Mouse (Mus musculus): ENCODE results near the gene Trim25. TPM values are rescaled to one million over a fixed set of nuclear protein-coding genes. Genes with fewer than 3 reads are reported as not detected.

The Trim25 gene
- 1 to 10 TPM; 7.7 to 8.5 TPM for total RNA-seq (2021)
- long read RNA-seq, experiment 1, partial matches to known transcripts: 0 of 2 reads
- long read RNA-seq, experiment 1, other reads (novel, unspliced or antisense): 2 of 2 reads
- long read RNA-seq, experiment 2: 0 reads

- peak; percentile 91 for DNase-seq
- intact Hi-C loops (cut with DNase I): no loop called here
Measured at GRCm38 (mm10) chr11:88998974-88999722, at the start of gene Trim25. Gene Trim25 (plus strand): TSS chr11:88999376.

DNA sequence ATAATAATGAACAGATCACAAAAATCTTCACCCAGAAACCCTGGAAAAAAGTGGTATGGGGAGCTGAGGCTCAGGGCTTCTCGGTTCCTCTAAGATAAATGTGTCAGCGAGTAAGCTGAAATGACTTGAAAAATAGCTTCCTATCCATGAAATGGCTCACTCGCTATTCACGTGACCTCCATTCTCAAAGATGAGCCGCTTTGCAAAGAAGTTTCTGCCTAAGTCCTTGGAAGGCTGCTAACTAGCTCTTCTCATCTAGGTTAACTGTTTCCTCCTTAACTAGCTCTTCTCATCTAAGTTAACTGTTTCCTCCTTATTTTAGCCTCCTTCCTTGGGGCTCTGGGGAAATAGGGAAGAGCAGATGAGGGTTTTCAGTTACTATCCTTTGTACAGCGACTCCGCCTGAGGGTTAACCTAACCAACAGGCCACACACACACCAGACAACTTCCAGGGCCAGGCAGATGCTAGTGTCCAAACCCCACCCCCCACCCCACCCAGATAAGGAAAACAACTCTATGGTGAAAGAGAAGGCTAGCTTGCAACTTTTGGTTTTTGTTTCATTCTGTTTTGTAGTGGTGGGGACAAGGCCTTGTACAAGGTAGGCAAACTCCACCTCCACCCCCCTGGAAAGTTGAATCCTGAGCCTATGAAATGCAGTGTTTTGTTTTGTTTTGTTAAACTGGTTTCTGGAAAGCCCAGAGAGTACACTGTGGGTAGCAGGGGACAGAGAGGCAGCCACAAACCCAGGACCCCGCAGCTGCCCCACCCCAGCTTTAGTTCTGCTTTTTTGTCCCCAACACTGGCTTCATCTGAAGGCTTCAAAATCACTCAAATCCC is 49.2 kb upstream of the Trim25 start:
- DNase-seq: no peak
- intact Hi-C loops (cut with DNase I): loop anchor here (5.0 kb wide), 2 partner anchors 93 to 103 kb away; no protein-coding TSS in a partner anchor

GRCm38 (mm10) chr11:88950640-88951250 is 48.4 kb upstream of the Trim25 start:
- intact Hi-C loops (cut with DNase I): loop anchor here (5.0 kb wide), 1 partner anchor 93 kb away; no protein-coding TSS in a partner anchor
- no peak for DNase-seq

- DNase-seq: no peak
- intact Hi-C loops (cut with DNase I): loop anchor here (5.0 kb wide), 1 partner anchor 94 kb away; no protein-coding TSS in a partner anchor
Measured at GRCm38 (mm10) chr11:88951576-88951975, 47.6 kb upstream of the Trim25 start.

GRCm38 (mm10) chr11:88952117-88952516 is 47.1 kb upstream of the Trim25 start:
- intact Hi-C loops (cut with DNase I): loop anchor here (5.0 kb wide), 1 partner anchor 95 kb away; no protein-coding TSS in a partner anchor
- no peak for DNase-seq

DNA sequence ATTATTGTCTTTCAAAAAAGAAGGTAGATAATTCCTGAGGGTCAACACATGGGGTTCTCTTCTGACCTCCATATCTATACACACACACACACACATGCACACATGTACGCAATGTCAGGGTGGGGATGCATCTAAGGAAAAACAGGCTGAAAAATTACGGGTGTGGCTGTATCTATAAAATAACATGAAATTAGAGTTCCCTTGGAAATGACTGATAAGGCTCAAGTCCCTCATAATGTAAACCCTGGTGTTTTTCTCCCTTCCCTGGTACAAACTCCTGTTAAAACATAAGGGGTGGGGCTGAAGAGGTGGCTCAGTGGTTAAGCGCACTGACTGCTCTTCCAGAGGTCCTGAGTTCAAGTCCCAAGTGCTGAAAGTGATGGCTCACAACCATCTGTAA is 45.6 kb upstream of the Trim25 start:
- DNase-seq: no peak
- intact Hi-C loops (cut with DNase I): loop anchor here (5.0 kb wide), 1 partner anchor 96 kb away; no protein-coding TSS in a partner anchor

DNA sequence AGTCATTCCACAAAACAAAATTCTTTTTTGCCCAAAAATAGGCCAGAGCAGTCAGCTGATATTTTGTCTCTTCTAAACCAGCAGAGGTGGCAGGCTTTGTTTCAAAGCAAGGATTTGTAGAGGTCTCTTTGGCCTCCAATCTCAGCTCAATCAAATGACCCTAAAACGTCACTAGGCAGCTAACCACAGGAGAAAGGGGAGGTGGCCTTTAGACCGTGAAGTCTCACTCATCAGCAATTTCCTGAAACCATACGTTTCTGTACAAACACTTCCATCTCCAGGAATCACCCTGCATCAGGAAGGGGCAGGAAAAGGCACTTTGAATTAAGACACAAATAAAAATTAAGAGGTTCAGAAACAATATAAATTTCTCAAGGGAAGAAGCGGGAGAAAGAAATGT is 44.4 kb upstream of the Trim25 start:
- intact Hi-C loops (cut with DNase I): loop anchor here (5.0 kb wide), 2 partner anchors 48 to 98 kb away; no protein-coding TSS in a partner anchor
- DNase-seq: no peak

DNA sequence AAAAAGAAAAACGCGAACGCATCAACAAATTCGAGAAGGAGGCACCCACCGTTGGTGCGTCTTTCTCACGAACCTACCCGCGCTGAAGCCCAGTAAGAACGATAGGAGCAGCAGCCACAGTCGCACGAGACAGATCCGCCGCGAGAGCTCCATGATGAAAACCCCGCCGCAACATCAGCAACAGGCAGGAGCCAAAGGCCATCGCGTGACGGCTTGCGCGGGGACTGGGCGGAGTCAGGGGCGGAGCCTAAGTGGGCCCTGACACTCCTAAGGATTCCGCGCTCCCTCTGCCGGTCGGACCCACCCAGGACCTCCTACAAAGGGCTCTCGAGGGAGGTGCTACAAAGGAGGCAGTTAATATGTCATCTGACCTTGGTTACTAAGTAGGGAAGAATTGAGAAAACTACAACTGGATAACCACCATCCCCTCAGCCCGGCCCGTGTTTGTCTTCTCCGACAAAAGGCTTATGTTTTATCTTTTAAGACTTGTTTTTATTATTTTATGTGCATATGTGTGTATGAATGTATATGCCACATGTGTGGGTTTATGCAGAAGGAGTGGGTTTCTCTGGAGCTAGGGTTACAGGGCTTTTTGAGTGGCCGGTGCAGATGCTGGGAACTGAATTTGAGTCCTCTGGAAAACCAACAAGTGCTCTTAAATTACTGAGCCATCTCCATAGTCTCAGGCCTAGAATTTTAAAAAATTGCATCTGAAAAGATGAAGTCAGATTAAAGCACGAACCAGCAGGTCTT is 43.8 kb upstream of the Trim25 start, which contains the start of gene Scpep1:
TSS of gene Scpep1 (minus strand) at position 249 of the 753 bp plus-strand sequence.
- intact Hi-C loops (cut with DNase I): loop anchor here (5.0 kb wide), 1 partner anchor 48 kb away; no protein-coding TSS in a partner anchor
- peak; percentile 96 to 97 for DNase-seq

- DNase-seq: no peak
- intact Hi-C loops (cut with DNase I): loop anchor here (5.0 kb wide), 1 partner anchor 52 kb away; no protein-coding TSS in a partner anchor
Measured at GRCm38 (mm10) chr11:88958851-88959250, 40.3 kb upstream of the Trim25 start.

- no peak for DNase-seq
- intact Hi-C loops (cut with DNase I): no loop called here
Measured at GRCm38 (mm10) chr11:88966881-88967361, 32.3 kb upstream of the Trim25 start, which contains the start of gene Elobl. Gene Elobl (minus strand): TSS chr11:88966931.

GRCm38 (mm10) chr11:88970202-88970732 is 28.9 kb upstream of the Trim25 start, which contains the start of gene Coil:
Gene Coil (plus strand): TSS chr11:88970252.
- DNase-seq: no peak

DNA sequence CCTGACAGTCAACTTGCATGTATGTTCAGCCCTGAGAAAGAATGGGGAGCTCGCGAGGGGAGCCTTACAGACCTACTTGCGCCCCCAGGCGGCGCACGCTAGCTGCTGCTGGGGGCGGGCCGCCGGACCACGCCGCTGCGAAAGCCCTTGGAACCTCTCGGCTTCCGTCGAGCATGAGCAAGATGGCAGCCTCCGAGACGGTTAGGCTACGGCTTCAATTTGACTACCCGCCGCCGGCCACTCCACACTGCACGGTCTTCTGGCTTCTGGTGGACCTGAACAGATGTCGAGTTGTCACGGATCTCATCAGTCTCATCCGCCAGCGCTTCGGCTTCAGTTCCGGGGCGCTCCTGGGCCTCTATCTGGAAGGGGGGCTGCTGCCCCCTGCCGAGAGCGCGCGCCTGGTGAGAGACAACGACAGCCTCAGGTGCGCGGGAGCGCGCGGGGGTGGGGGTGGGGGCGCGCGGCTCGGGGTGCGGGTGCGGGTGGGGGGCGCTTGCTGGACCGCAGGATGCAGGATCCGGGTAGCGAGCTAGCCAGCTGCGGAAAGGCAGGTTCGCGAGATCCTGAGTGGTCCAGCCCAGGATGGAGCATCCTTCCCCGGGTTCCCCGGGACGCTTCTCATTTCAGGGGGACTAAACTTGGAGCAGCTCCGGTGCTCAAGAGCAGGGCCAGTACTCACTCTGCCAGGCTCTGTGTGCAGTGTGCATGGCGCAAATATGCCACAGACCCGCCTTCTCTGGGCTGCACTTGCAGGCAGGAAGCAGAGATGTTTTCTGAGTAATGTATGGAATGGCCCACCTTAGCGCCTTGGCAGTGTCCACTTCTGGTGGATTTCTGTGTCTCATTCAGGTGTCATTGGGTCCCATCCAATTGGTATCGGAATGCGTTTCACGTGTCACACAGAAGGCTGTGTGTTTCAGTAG is 25.1 kb upstream of the Trim25 start:
- intact Hi-C loops (cut with DNase I): loop anchor here (5.0 kb wide), 1 partner anchor 67 kb away; no protein-coding TSS in a partner anchor
- peak; percentile 86 to 88 for DNase-seq

More at GRCm38 (mm10) chr11:88970202-88970732, 28.9 kb upstream of the Trim25 start, which contains the start of gene Coil:
- intact Hi-C loops (cut with DNase I): loop anchor here (5.0 kb wide), 1 partner anchor 63 kb away; no protein-coding TSS in a partner anchor

DNA sequence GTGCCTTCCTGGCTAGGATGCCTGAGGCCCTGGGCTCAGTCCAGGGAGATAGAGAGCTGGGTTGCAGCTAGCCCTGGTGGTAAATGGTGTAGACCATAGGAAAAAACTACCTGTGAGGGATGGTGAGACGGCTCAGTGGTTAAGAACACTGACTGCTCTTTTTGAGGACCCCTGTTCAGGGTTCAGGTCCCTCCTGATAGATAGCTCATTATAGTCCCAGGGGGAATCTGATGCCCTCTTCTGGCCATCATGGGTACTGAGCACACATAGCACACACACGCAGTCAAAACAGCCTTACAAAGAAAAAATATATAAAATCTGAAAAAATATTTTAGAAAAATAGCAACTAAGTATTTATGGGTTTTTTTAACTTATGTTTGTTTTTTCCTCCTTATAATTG is 22.9 kb upstream of the Trim25 start:
- no peak for DNase-seq
- intact Hi-C loops (cut with DNase I): no loop called here

DNA sequence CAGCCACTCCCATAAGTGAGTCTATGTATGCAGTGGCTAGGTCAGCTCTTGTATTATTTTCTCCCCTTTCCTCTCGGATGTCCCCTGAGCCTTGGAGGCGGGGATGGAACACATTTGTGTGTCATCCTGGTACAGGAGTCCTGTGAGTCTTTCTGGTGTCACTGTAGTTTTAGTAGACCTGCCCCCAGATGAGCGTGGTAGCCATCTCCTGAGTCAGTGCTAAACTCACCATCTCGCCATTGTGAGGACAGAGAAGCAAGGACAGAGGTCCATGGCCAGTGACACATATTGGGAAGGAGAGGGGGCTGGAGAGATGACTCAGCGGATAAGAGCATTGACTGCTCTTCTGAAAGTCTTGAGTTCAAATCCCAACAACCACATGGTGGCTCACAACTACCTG is 22.0 kb upstream of the Trim25 start:
- DNase-seq: no peak
- intact Hi-C loops (cut with DNase I): no loop called here

DNA sequence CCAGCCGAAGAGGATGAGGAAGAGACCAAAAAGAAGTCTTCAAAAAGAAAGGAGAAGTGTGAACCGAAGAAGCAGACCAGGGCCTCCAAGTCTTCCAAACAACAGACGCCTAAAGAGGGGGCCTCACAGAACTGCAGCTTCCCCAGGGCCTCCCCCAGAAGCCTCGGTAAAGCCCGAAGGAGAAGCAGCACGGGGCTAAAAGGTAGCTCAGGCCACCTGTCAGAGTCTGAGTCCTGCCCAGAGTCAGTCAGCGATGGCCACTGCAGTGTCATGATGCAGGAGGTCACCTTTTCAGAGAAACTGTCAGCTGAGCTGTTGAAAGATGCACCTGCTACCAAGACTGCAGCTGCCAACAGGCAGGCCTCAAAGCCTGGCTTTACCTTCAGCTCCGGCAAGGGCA is 17.8 kb upstream of the Trim25 start:
- DNase-seq: no peak
- intact Hi-C loops (cut with DNase I): no loop called here

DNA sequence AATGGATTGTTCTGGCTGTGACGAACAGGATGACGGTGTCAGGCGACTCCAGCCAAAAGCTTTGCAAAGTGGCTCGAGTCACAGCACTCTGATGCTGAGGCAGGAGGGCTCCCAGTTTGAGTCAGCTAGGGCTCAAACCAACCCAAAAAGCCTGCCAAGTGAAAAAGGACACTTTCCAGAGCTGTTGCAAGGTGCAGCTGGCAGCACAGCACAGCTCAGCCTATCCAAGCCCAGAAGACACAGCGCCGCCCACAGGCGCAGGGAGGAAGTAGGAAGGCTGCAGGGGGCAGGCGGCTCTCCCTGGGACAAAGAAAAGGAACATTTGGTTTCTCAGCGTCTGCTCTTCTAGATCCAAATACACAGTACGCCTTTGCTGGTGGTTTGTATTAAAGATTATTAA is 12.6 kb upstream of the Trim25 start:
- intact Hi-C loops (cut with DNase I): no loop called here

DNA sequence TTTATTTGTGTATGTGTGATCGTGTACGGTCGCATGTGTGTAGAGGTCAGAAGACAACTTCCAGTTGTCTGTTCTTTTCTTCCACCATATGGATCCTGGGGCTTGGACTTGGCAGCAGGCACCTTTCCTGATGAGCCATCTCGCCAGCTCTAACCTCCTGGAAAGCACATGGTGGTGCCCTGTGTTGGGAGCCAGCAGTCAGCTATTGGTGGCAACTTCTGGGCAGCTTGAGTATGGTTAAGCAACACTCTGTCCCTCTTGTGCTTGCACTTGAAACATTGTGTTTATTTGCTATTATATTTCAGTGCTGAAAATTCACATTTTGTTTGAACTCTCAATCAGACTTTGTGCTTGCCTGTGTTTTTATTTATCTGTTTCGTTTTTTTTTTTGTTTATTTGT is 10.2 kb upstream of the Trim25 start:
- intact Hi-C loops (cut with DNase I): no loop called here
- DNase-seq: no peak

More for the DNA sequence above, 12.6 kb upstream of the Trim25 start:
- no peak for DNase-seq

DNA sequence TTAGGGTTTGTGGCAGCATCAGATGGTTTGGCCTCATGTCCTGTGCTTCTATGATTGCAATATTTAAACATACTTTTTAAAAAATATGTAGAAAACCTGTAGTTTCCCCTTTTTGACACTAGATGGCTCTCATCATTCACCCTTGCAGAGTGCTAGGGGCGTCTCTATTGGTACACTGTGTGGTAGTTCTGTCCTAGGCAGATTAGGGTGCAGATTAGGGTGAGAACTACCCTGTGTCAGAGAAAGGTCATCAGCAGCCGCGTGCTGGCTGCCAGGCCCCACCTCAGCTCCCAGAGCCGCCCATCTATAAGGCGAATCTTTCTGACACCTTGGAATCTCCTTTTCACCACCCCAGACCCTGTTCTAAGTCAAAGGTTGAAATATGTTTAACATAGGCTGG is 9.6 kb upstream of the Trim25 start:
- no peak for DNase-seq
- intact Hi-C loops (cut with DNase I): no loop called here
